Mouse (Mus musculus) CH12F3 (cell line): Measurements from ENCODE around the gene Fam185a.

Experiments
- in situ Hi-C: fragments of 300-500 bp; cut with MboI; formaldehyde crosslinking; loops from 2 replicates; pipeline ENCODE4 v1.14.3; 2020; ENCODE audit warnings: low sequenced_read_pairs

Gene Fam185a

GRCm38 (mm10) chr5:21491469-21491868, 66.7 kb downstream of the Fam185a start:
- in situ Hi-C loops = no loop called here

DNA sequence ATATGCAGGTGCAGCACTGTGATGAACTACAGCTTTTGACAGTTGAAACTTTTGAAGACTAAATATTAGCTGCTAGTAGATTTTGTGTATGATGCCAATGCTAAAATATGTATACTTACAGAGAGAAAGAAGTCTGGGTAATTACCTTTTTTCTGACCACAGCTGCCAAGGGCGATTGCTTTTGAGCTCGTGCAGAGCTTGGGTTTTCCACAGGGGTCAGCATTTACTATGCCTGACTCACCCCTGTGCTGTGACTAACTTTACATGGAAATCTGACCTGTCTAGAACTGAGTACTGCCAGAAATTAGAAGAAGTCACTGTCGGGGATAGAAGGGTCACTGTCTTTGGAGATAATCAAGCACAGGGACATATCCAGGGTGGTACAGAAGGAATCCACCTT, 67.5 kb downstream of the Fam185a start:
- in situ Hi-C loops = no loop called here

DNA sequence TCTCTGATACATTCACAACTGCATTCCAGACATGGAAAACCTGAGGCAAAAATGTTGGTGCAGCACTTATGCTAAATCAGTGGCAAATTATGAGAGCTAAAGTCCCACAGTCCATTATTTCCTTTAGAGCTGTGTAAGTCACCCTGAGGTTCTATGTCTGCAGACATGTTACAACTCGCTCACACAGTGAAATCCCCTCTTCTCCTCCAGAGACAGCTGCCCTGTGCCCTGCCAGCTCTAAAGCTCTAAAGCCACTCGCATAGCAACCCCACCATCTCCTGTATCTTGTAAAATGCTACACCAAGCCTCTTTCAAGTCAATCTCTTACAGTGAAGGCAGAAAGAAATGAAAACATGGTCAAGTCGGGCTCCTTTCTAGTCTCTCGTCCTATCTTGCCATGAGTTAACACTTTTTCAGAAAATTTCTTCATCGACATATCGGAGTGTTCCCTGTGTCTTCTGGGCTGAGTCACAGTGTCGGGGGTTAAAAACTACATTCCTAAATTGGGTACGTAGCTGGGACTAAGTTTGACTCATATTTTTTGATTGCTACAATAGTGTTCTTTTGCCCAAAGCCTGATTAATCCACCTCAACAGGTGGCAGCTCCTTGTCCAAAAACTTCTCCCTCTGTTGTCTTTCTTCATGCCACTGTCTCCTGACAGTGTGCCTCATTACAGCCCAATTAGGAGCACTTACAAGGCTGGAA, 68.7 kb downstream of the Fam185a start:
- in situ Hi-C loops = no loop called here

DNA sequence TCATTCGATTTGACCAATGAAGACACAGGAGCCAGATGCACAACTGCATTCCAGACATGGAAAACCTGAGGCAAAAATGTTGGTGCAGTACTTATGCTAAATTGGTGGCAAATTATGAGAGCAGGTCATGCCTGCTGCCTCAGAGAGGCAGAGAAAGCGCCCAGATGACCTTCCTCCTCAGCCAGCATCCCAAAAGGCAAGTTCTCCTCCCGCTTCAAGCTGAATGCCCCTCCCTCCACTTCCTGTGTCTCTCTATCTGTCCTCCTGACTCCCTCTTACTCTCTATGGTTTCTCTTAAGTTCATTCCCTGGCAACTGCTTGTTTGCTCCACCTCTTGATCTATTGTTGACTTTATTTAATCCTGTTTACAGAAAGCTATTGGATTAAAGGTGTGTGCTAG, 70.0 kb downstream of the Fam185a start:
- in situ Hi-C loops = no loop called here

GRCm38 (mm10) chr5:21496321-21496720, 71.6 kb downstream of the Fam185a start:
- in situ Hi-C loops = no loop called here

GRCm38 (mm10) chr5:21496881-21497280, 72.1 kb downstream of the Fam185a start:
- in situ Hi-C loops = no loop called here

DNA sequence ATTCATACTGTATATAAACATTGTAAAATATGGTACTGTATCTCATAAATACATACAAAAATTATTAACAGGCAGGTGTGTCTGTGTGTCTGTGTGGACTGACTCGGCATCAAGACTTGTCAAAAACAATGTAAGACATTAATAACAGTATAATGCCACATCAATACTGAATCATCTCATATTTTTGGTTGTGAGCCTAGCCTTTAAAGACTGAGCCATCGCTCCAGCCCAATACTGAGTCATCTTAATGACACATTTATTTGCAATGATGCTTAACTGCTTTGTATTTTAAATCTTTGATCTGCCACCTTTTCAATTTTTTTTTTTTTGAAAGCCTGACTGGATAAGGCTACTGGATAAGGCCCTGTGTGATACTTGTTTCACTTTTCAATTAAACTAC, 73.7 kb downstream of the Fam185a start:
- in situ Hi-C loops = no loop called here

DNA sequence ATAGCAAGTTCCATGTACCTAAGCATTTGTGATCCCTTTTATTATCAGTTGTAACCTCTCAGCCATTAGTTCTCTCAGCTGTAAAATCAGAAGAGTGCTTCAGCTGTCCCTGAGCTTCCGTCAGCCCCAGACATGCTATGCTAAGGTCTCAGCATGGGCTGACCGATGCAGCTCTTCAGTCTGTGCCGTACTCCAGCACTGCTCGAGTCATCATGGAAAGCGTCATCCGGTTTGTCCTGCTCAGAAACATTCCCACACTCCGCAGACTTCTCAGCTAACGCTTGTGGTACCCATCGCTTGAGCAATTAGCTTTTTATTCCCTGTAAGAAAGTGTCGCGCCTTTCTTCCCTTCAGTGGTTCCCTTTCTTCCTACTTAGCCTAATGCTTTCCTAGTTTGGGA, 74.2 kb downstream of the Fam185a start:
- in situ Hi-C loops = no loop called here

DNA sequence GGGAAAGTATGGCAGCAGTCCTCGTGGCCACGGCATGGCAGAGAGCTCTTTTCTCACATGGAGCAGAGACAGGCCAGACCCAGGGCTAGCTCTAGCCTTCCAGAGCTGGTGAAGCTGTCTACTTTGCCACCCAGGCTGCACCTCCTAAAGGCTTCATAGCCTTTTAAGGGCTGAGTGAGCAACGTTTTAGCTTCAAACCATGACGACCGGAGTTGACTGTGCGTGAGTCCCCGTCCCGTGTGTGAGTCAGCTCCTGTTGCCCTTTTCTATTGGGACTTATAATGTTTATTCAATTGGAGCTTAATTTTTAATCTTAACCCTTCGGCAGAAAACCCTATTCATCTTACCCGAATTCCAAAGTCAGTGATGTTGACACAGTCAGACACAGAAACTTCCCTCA, 75.4 kb downstream of the Fam185a start:
- in situ Hi-C loops = no loop called here

DNA sequence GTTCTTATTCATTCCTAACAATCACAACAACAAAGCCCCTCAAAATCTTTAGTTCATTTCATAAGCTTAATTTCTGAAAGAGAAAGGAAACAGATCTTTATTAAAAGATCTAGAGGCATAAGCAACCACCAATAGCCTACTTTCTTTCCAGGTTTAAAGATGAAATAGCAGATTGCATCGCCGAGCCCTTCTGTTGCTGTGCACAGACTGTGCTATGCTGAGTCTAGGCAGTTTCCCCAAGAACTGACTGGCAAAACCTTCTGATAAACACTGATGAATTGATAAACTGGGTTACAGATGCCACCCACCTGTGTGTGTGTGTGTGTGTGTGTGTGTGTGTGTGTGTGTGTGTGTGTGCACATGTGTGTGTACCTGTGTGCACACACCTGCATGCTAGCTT, 76.2 kb downstream of the Fam185a start:
- in situ Hi-C loops = no loop called here

- in situ Hi-C loops = no loop called here
Observed at GRCm38 (mm10) chr5:21502936-21503610, 78.3 kb downstream of the Fam185a start.

DNA sequence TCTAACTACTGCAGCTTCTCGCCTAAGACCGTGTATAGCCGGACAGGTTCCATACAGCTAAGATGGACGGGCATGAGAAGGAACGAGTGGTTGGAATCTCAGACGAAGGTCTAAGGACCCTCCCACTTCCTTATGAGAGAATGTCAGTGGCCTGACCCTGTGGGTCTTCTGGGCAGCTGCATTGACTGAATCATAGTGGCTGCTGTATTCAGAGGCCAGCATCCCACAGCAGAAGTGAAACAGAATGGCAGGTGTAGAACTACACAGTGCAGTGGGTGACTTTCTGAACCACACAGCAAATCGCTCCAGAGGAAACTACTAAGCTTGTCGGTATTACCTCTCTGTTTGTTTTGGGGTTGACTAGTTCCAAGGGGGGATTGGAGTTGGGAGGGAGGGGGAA, 80.4 kb downstream of the Fam185a start:
- in situ Hi-C loops = no loop called here

GRCm38 (mm10) chr5:21506887-21507286, 82.1 kb downstream of the Fam185a start:
- in situ Hi-C loops = no loop called here

DNA sequence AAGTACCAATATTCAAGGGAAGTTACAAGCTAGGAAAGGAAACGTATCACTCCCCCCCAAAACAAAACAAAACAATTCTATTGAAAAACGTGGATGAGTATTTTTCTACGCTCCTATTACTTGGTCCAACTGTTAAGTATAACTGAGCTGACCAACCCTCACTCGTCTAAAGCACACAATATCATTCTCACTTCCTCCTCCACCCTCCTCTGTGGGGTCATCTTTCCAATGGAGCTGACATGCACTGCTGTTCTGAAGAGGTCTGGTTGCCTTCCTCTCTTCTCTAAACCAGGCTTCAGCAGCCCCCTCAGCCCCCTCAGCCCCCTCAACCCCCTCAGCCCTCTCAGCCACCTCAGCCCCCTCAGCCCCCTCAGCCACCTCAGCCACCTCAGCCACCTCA, 85.0 kb downstream of the Fam185a start:
- in situ Hi-C loops = no loop called here

DNA sequence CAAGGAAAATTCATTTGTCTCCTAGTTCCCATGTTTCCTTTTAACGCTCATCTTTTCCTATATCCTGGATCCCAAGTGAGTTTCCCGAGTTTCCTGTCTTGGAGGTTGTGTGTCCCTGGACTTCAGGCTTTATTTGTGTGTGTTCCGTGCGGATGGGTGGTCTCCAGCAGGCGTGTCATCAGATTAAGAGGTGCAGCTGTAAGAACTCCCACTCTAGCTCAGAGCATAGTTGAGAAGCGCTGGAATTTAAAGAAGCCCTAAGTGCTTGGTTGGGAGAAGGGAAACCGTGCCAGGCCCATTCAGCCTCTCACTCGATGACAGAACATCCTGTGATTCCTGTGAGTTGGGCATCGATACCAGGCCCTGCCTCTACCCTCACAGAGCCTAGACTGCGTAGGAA, 88.6 kb downstream of the Fam185a start:
- in situ Hi-C loops = no loop called here

DNA sequence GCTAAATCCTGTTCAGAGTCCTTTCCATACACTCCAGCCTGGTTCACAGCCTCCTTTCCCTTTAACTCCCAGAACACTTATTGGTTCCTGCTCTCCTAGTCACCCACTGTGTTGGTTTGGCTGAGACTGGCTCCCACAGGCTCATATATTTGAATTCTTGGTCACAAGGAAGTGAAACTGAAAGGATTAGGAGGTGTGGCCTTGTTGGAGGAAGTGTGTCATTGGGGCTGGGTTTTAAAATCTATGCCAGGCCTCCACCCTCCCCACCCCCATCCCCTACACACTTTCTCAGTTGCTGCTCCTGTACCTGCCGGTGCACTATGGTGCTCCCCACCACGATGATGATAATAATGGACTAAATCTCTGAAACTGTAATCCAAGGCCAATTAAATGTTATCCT, 92.8 kb downstream of the Fam185a start:
- in situ Hi-C loops = no loop called here

DNA sequence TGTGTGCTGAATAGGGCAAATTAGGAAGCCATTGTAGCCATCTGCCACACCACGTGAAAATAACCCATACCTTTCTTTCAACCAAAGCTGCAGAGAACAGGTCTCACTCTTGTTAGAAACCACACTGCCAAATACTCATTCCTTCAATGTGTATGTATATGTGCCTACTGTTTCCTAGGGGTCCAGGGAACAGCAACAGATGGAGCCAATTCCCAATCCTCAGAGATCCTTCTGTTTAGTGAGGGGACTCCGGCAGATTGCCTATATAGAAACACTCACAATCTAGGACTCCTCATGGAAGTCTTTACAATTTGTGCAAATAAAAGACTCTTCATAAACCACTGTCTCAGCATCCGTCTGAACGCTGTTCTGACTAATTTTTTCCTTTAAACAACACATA, 93.4 kb downstream of the Fam185a start:
- in situ Hi-C loops = no loop called here

GRCm38 (mm10) chr5:21519166-21519565, 94.4 kb downstream of the Fam185a start:
- in situ Hi-C loops = no loop called here

DNA sequence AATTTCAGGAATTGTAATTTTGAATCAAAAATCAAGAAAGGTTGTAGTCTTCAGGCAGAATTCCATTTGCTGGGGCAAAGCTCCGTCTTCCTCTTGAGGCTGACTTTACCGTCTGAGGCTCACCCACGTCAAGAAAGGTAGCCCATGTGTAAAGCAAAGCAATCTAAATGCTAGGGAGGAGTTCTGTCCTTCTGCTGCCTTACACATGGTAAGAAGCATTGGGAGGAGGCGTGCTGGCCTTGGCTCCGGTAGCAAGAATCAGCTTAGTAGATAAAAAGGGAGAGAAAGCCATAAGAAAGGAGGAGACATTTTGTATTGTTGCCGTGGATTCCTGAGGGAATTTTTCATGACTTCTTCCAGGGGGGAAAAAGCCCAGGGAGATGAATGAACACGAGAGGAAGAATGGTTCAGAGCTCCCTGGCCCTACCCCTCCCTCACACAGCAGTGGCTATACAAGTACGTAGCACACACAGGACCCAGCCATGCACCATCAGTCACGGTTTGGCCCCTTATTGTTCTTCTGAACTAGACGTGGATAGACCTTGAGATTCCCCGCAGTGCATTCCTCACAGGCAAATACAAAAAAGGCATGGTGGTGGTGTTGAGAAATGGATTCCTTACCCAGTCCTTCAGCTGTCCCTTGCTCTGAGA, 102.2 kb downstream of the Fam185a start:
- in situ Hi-C loops = no loop called here

DNA sequence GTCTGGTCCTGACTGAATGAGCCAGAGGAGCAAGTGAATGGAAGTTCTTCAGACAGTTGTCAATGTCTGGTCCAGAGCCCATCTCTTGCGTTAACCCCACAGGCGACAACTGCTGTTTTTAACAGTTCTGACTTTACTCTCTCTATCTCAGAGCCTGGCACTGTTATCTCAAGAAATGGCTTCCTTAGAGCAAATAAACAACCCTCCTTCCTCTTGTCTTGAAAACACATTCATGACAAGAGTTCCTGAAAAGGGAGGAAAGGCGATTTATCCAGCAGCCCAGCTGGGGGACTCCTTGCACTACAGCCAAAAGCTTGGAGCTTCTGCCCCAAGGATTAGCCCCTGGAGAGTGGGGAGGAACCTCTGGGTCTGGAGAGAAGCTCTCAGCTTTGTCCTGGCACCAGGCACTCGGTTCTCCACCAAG, 102.7 kb downstream of the Fam185a start:
- in situ Hi-C loops = no loop called here

DNA sequence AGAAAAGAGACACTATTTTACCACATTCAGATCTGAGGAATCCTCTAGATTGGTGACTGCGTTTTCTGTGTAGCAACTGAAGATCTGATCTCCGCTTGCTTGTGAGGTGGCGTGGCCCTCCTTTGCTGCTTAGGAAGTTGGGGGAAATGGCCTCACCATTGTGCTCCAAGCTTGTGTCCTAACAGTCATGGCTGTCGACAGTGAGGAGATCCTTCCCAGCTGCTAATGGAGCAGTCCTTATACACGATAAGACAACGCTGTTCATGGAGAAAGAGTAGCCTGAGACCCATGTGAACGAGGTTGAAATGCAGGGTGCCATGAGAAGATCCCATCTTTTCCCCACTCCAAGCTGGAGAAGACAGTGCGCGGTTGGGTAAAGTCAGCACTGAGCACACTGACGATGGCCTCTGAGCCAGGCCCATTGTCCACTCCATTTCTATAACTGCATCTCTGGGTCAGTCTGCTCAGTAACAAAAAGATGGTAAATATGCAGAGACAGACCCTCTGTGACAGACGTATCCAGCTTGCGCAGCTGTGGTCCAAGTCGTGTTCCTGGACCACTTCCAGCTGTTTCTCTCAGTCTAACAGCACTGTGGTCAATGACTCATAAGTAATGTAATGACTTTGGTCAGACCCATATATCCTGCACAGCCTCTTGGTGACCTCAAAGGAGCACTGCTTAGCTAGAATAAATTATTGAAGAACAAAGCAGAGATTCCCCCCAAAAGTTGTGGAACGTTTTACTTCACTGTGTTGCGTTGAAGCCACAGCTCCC, 103.5 kb downstream of the Fam185a start:
- in situ Hi-C loops = no loop called here
